ENCODE assay signal across 11 mouse cellular contexts in genomic region chr12:70624298-70624980, GRCm38 (mm10).
DNase-seq lines count a peak whose midpoint lies in the region; ATAC-seq lines count a peak whose summit lies in the region.
"Had no signal": no experiment of that assay in that cellular context is flagged by ENCODE, and none has a peak within 500 bp of the region (broad histone marks: within the 10 kb centered on the region; RNA-seq: fewer than 3 reads in every experiment).

No protein-coding gene starts in this region.

- no peak overlapping the region for H3K27ac ChIP-seq in midbrain, embryonic 11.5 days (ENCODE audit: low read depth, low read length)
- H3K27ac ChIP-seq: neural tube, embryonic 13.5 days had no signal

- no peaks in the 10 kb centered on the region for H3K4me1 ChIP-seq in midbrain, embryonic 11.5 days (ENCODE audit: control insufficient read depth, insufficient read depth, low read length)

- ATAC-seq in frontal cortex, adult (ENCODE audit: low TSS enrichment): peak; percentile 87
- ATAC-seq in midbrain, embryonic 11.5 days (ENCODE audit: low FRiP score): no peak
- ATAC-seq: CD4-positive, CD25-positive, alpha-beta regulatory T cell, adult 4 months had no signal

- H3K27me3 ChIP-seq in midbrain, embryonic 11.5 days (ENCODE audit: control insufficient read depth, insufficient read depth, low read length): no peaks in the 10 kb centered on the region
- H3K27me3 ChIP-seq: neural tube, embryonic 13.5 days had no signal

- H3K9ac ChIP-seq in midbrain, embryonic 11.5 days (ENCODE audit: low read length): no peak overlapping the region
- H3K9ac ChIP-seq: neural tube, embryonic 13.5 days had no signal

- H3K4me2 ChIP-seq in midbrain, embryonic 11.5 days: no peak overlapping the region
- H3K4me2 ChIP-seq: neural tube, embryonic 13.5 days had no signal

- WGBS in midbrain, embryonic 11.5 days: 80% methylated on average over 9 of the region's 9 CpGs

- H3K4me3 ChIP-seq in midbrain, embryonic 11.5 days (ENCODE audit: low read depth, low read length): no peak overlapping the region
- H3K4me3 ChIP-seq: neural tube, embryonic 13.5 days had no signal

- H3K9me3 ChIP-seq in midbrain, embryonic 11.5 days (ENCODE audit: control insufficient read depth, low read length): no peaks in the 10 kb centered on the region
- H3K9me3 ChIP-seq: neural tube, embryonic 13.5 days had no signal

- no peaks in the 10 kb centered on the region for H3K36me3 ChIP-seq in midbrain, embryonic 11.5 days (ENCODE audit: control insufficient read depth, insufficient read depth, low read length)
- H3K36me3 ChIP-seq: neural tube, embryonic 13.5 days had no signal

- DNase-seq in frontal cortex, postnatal 10 days (ENCODE audit: low spot score in 2 of 2): no peak
- peak; percentile 42 for DNase-seq in brain, embryonic 18.5 days (ENCODE audit: low read depth, low spot score)
- DNase-seq in layer of hippocampus, postnatal 36 days: peak; percentile 44 to 45
- peak; percentile 80 for DNase-seq in right cerebral cortex, adult 18-20 months
- DNase-seq in kidney, adult 8-10 months: no peak
- no peak for DNase-seq in midbrain, embryonic 11.5 days (ENCODE audit: low spot score, missing footprints)
- DNase-seq in adrenal gland, postnatal 14 days: no peak
- DNase-seq: heart, postnatal 10 days had no signal

Comparison
In these comparisons a context has a peak if more than half of its experiments do, and no peak if none do; other contexts are left out.
1. DNase-seq: peak in brain, embryonic 18.5 days (single experiment), layer of hippocampus, postnatal 36 days (2 of 2) and right cerebral cortex, adult 18-20 months (single experiment); none in frontal cortex, postnatal 10 days (0 of 2), kidney, adult 8-10 months (0 of 2), midbrain, embryonic 11.5 days (single experiment) and adrenal gland, postnatal 14 days (single experiment).